Mouse (Mus musculus) embryonic fibroblast, embryonic 13.5 days (primary cell): ENCODE results near the gene Tcn2.

Experiments
- CTCF ChIP-seq: IDR thresholded peaks from 2 replicates; pipeline ENCODE4 v1.5.1; 2011; ENCODE audit warnings: mild to moderate bottlenecking, control low read depth, low read length, moderate library complexity, borderline replicate concordance; ENCODE audit not compliant: insufficient read depth
- POLR2A ChIP-seq: IDR thresholded peaks from 2 replicates; pipeline ENCODE4 v1.6.1; 2011; ENCODE audit warnings: low read depth, mild to moderate bottlenecking, control low read depth, low read length, moderate library complexity

GRCm38 (mm10) chr11:3895458-3895857 is 36.5 kb downstream of the Tcn2 start:
- TF ChIP-seq CTCF (no peak), POLR2A (no peak)
